Mouse (Mus musculus): ENCODE results near the gene Adh6b.
A peak's percentile ranks its signal among the peaks of the same experiment; 100 is the strongest.
"Not testable (repeated sequence)": the region's sequence is repeated elsewhere in the genome, so short reads cannot be mapped to it uniquely, and the experiment has no call there.

The Adh6b gene

DNA sequence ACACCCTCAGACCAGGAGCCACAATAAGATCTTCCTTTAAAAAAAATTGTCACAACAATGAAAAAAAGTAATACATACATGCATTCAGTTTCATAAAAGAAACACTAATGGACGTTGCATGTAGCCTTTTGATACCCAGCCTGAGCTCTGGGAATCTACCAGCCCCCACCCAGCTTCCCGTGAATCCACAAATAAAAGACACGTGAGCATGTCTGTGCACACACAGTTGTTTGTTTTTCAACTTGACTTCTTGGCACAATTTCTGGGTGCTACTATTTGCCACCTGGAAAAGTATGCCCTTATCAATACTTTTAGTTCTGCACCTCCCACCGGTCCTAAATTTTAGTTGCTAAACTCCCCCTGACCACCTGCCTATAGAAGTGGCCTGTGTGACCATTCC lies 19.1 kb downstream of the Adh6b start:
- no peak for DNase-seq (ENCODE audit: low spot score in 2 of 2)

DNA sequence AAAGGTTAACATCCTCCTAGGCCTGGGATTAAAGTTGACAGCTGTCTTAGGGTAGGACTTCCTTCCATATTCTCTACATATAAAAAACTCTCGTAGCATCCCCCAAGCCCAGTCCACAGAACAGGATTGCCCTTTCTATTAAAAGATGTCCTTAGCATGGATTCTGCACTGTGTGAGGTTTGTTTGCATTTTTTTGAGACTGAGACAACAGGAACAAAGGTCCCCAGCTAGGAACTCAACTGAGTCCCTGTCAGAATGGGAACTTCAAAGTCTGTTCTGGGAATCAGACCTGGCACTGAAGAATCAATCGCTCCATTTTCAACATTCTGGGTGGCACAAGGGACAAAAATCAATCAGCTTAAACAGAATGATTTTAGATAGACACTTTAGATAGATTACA lies 21.3 kb downstream of the Adh6b start:
- DNase-seq (ENCODE audit: low spot score in 2 of 2) = no peak

DNA sequence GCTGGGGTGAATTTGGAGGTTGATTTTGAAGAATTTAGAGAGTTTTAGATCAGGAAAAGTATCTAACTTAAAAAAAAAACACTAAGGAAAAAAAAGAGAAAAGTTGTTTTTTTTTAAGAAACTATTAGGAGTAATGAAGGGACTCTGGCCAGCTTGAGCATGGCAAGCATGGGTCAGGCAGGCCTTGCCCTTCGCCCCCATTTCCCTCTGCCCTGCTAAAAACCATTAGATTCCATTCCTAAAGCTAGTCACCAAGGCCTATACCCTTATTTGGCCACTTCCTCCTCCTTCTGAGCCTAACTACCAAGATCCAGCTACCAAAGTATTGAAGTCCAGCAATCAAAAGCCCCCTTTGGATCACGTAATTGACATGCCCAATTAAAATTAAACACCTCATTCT lies 24.6 kb downstream of the Adh6b start:
- DNase-seq (ENCODE audit: low spot score in 2 of 2) = no peak

DNA sequence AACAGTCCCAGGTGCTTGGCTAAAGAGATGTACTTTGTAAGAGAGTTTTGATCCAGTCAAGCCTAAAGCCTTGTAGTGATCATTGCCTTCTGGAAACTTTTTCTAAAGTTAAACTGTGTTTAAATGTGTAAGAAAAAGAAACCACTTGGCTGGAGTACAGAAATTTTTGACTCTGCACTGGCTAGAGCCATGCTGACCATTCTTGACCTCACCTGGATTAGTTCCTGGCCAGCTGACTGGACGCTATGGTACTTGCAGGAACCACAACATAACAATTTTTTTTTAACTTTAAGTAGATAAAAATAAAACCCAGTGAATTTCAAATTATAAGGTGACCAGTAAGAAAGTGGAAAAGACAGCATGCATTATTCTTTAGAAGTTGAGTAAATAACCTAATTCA lies 28.0 kb downstream of the Adh6b start:
- DNase-seq (ENCODE audit: low spot score in 2 of 2) = no peak

DNA sequence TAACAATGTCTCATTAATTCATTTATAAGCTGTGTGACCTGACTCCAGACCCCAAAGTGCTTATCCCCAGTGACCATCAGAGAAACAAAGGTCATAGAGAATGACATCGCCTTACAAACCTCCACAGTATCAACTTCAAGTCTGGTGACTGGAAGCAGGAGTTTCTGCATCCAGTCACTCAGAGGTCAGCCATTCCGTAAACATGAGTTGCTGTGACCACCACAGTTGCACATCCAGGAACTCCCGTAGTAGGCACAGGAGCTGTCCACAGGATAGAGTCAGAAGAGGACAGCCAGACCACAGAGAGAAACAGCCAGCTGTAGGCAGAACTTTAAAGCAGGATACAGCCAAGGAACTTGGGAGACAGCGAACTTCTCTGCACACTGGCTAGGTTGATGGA lies 28.7 kb downstream of the Adh6b start:
- DNase-seq (ENCODE audit: low spot score in 2 of 2) = not testable (repeated sequence)

DNA sequence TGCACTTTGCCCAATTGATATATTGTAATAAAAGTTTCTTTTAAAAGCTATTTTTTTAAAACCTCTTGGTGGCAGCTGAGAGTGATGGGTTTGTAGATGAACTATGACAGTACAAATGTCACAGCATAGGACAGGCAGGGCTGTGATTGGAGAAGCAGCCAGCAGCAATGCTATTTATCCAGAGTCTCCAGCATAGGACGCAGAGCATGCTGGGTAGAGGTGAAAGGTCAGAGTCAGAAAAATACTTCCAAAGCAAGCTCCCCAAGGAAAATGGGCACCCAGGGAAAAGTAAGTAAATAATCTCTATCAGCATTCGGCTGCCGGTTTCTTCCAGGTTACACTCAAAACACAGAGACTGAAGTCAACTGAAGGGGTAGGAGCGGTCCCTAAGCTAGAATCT lies 32.3 kb downstream of the Adh6b start:
- DNase-seq (ENCODE audit: low spot score in 2 of 2) = no peak

DNA sequence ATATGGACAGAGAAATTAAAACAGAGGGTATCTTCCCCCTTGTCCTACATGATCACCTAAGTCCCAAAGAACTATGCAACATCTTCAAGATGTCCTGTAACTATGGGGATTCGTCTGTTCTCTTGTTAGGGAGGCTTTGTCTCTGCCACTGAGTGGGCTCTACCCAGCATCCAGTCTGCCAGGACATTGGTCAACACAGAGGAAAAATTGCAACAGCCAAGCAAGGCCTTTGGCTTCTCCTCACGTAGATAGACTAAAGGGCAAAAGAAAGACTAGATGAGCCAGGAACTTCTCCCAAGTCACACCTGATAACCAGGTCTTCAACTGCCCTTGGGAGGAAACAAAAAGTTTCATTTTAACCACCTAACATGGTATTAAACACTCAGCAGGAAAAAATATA lies 33.6 kb downstream of the Adh6b start:
- DNase-seq (ENCODE audit: low spot score in 2 of 2) = no peak

DNA sequence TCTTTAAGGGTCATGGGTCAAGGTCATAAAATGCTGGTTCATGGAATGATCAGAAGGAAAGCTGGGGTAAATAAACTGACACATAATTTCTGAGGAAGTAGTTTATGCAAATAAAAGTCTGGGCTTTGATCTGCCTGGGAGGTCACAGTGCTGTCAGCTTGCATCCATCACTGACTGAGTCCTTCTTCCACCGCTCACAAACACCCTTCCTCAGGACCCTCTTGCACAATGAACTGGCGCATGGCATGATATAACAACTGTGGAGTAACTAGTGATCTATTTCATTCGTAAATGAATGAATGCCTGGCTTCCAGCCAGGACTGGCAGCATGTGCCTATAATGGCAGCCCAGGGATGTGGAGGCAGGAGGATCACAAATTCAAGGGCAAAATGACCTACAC lies 39.6 kb downstream of the Adh6b start:
- DNase-seq (ENCODE audit: low spot score in 2 of 2) = no peak

DNA sequence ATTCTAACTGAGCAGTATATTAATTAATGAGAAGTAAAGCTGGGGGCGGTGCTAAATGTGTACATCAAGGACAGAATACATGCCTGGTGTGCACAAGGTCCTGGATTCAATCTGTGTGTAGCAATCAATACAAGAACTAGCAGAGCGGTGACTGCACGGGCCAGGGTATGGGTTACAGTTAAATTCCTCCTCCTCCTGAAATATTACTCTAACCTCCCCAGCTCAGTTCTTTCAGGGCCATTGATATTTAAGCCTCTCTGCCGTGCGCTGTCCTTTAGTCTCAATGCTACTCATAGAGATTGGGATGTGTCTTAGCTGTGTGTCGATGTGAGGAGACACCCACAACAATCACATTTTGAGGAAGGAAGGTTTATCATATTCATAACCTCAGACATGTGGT lies 45.6 kb downstream of the Adh6b start:
- no peak for DNase-seq (ENCODE audit: low spot score in 2 of 2)

DNA sequence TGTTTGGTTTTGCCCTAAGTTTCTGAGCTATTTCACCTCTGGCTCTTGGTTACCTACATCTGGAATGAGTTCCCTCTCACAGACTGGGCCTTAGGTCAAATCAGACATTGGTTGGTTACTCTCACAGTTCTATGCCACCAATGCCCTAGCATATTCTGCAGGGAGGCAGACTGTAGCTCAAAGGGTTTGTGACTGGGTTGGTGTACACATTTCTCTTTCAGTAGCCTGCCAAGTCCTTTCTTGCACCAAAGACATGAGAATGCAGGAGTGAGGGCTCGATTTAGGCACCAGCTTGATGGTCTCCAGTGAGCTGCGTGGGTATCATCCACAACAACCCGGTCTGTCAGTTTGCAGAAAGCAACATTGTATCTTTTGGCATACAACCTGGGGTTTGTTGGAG lies 63.3 kb downstream of the Adh6b start:
- DNase-seq (ENCODE audit: low spot score in 2 of 2) = no peak

DNA sequence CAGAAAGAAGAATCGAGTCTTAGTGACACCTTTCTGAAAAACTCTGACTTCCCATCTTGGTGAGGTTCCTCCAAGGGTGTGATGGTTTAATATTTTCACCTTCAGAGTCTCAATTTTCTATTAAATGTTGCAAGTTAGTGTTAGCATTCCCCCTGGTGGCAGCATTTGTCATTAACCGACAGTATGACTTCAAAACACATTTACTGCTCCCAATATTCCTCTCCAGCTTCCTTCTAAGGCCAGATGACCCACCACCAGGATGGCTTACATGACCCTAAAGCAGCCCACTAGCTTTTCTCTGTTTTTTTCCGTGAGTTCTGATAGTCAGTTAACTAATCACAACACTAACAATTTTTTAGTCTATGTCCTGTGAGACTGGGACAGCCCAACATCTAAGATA lies 63.8 kb downstream of the Adh6b start:
- DNase-seq (ENCODE audit: low spot score in 2 of 2) = peak; percentile 23 to 24

DNA sequence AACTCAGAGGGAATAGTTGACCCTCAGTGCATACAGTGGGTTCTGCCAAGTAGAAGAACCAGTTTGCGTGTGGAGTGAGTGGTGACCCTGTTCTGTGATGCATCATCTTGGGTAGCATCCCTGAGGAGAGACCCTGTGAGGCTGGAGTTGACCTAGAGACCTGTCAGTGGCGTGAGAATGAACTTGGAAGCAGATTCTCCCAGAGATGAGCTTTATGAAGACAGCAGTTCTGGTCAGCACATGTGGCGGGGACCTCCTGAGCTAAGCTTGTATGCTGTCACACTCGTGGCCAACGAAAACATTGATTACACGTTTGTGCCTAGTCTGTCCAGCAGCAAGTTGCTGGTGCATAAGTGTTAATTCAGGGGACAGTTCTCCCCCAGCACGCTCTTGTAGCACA lies 64.3 kb downstream of the Adh6b start:
- no peak for DNase-seq (ENCODE audit: low spot score in 2 of 2)

DNA sequence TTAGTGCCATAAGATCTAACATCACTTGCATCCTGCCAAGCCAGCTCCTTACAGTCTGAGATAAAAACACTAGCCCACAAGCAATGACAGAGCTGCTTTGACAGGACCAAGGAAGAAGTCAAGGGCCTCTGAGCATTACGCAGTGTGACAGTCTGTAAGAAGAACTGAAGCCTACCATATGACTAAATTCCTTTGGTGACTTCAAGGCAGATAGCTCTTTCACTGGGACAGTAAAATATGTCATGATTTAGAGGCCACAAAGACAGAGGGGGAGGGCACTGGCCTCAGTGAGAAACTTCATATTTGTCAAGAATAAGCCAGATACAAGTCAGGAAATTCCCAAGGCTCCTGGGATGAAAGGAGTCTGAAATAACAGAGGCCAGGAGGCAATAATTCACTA lies 66.3 kb downstream of the Adh6b start:
- no peak for DNase-seq (ENCODE audit: low spot score in 2 of 2)
